Mouse (Mus musculus) lung, postnatal 0 days (tissue): Measurements from ENCODE around the gene Smap1. TPM values are rescaled to one million over a fixed set of nuclear protein-coding genes. Genes with fewer than 3 reads are reported as not detected.

Source experiments
- ATAC-seq: fragments of 200-750 bp; cut with Nextera tagmentation; 2 replicates; pipeline ENCODE4 v1.8.0; 2017; ENCODE audit warnings: moderate library complexity
- DNase-seq: peaks from one replicate; pipeline ENCODE4 v3.0.0-alpha.2; 2016; ENCODE audit warnings: low spot score
- H3K27ac ChIP-seq: fragments of 300-500 bp; sonication (generic); 2 replicates; pipeline ENCODE4 v1.5.1; 2014; ENCODE audit warnings: antibody characterized with exemption, mild to moderate bottlenecking, low read length, mixed read lengths
- H3K27me3 ChIP-seq: fragments of 300-500 bp; sonication (generic); replicated peaks from 2 replicates; pipeline ENCODE4 v1.6.1; 2014; ENCODE audit warnings: low read length, mixed read lengths; ENCODE audit not compliant: insufficient read depth
- H3K36me3 ChIP-seq: fragments of 300-500 bp; sonication (generic); 2 replicates; pipeline ENCODE4 v1.6.1; 2014; ENCODE audit warnings: low read length, mixed read lengths; ENCODE audit not compliant: insufficient read depth
- H3K4me1 ChIP-seq: fragments of 300-500 bp; sonication (generic); 2 replicates; pipeline ENCODE4 v1.6.1; 2014; ENCODE audit warnings: antibody characterized with exemption, low read depth, low read length, mixed read lengths; ENCODE audit not compliant: insufficient read depth
- H3K4me2 ChIP-seq: fragments of 300-500 bp; sonication (generic); replicated peaks from 2 replicates; pipeline ENCODE4 v1.6.1; 2014; ENCODE audit warnings: low read depth, mild to moderate bottlenecking, low read length, moderate library complexity, mixed read lengths
- H3K4me3 ChIP-seq: fragments of 300-500 bp; sonication (generic); 2 replicates; pipeline ENCODE4 v1.5.1; 2014; ENCODE audit warnings: low read depth, low read length
- H3K9ac ChIP-seq: fragments of 300-500 bp; sonication (generic); replicated peaks from 2 replicates; pipeline ENCODE4 v1.6.1; 2014; ENCODE audit warnings: low read depth, mild to moderate bottlenecking
- H3K9me3 ChIP-seq: fragments of 300-500 bp; sonication (generic); 2 replicates; pipeline ENCODE4 v1.6.1; 2016; ENCODE audit warnings: low read length, mixed read lengths
- CTCF ChIP-seq: IDR thresholded peaks from 2 replicates; pipeline ENCODE4 v1.5.1; 2016; ENCODE audit warnings: antibody characterized with exemption, mild to moderate bottlenecking
- EP300 ChIP-seq: IDR thresholded peaks from 2 replicates; pipeline ENCODE4 v1.6.1; 2016; ENCODE audit warnings: antibody characterized with exemption, mild to moderate bottlenecking, control low read depth
- WGBS: fragments of 180-500 bp; shearing (Covaris S2); extraction: QIAGEN DNeasy Blood & Tissue Kit; methylation state at CpG from one replicate; pipeline ENCODE4 v1.1.7; 2014; 5-methylcytosine and 5-hydroxymethylcytosine counted together
- polyA plus RNA-seq: library from polyadenylated mRNA; unstranded; fragments of >200 nt; fragmentation: Nextera tagmentation; extraction: Ambion mirVana; gene quantifications from 2 replicates; pipeline ENCODE4 v1.2.1, GENCODE M21; 2015

Gene Smap1
- polyA plus RNA-seq, 1 experiment from 2014 or later = 55.1 TPM

GRCm38 (mm10) chr1:23834246-23834645 is 87.9 kb downstream of the Smap1 start:
- Histone ChIP-seq H3K4me2 (no peak overlapping the region), H3K36me3 (no peaks in the 10 kb centered on the region), H3K4me1 (no peaks in the 10 kb centered on the region), H3K27me3 (no peaks in the 10 kb centered on the region), H3K27ac (no peak overlapping the region), H3K9me3 (no peaks in the 10 kb centered on the region), H3K9ac (no peak overlapping the region), H3K4me3 (no peak overlapping the region)
- TF ChIP-seq CTCF (no peak), EP300 (no peak)
- WGBS = 71% methylated on average over 7 of the region's 7 CpGs
- ATAC-seq (no peak), DNase-seq (no peak)

DNA sequence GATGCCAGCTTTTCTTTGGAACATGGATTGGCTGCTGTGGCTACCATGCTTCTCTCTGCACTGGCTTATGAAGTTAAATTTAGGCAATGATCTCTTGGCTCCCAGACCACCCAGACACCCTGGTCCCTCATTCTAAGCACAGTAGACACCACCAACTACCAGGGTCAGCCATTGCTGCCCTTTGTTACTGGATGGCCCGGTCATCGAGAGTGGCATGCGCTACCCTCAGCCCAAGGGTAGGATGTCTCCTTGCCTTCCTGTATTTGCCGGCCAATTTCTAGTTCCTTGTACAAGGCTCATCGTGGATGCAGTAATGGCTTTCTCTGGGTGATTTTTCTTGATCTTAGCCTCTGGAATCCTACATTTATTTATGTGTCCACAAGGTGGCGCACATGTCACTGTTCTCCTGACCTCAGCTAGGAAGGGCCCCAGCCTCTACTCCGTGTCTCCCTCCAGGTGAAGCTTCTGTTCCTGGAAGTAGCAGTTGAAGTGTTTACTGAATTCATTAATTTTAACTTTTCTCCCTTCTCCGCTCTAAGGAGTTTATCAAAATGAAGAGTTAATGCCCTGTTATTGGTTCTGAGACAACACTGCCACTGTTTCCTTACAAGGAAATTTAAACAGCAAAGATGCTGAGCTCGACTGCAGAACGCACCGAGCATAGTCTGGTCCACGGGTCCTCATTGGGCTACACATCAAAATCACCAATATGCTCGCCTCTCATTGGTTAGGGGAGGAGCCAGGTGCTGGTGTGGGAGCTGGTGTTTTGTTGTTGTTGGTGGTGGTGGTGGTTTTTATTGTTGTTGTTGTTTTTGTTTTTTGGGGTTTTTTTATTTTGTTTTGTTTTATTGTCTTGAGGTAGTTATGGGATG is 95.0 kb downstream of the Smap1 start:
- Histone ChIP-seq H3K27me3 (no peaks in the 10 kb centered on the region), H3K4me3 (no peak overlapping the region), H3K9ac (no peak overlapping the region), H3K36me3 (no peaks in the 10 kb centered on the region), H3K27ac (no peak overlapping the region), H3K4me1 (no peaks in the 10 kb centered on the region), H3K4me2 (no peak overlapping the region), H3K9me3 (no peaks in the 10 kb centered on the region)
- WGBS = 30% methylated on average over 13 of the region's 13 CpGs
- peak; percentile 84 for TF ChIP-seq CTCF
- TF ChIP-seq EP300 = no peak
- ATAC-seq (peak; percentile 58), DNase-seq (peak; percentile 68)

- no peak overlapping the region for H3K4me2 ChIP-seq
- no peaks in the 10 kb centered on the region for H3K27me3 ChIP-seq
- no peaks in the 10 kb centered on the region for H3K4me1 ChIP-seq
- no peaks in the 10 kb centered on the region for H3K9me3 ChIP-seq
- no peak overlapping the region for H3K9ac ChIP-seq
- H3K27ac ChIP-seq = no peak overlapping the region
- ATAC-seq = no peak
- DNase-seq = no peak
- no peak overlapping the region for H3K4me3 ChIP-seq
- no peak for TF ChIP-seq EP300
- no peak for TF ChIP-seq CTCF
- WGBS = 65% methylated on average over 5 of the region's 5 CpGs
- no peaks in the 10 kb centered on the region for H3K36me3 ChIP-seq
Observed at GRCm38 (mm10) chr1:23821615-23822014, 100.5 kb downstream of the Smap1 start.

DNA sequence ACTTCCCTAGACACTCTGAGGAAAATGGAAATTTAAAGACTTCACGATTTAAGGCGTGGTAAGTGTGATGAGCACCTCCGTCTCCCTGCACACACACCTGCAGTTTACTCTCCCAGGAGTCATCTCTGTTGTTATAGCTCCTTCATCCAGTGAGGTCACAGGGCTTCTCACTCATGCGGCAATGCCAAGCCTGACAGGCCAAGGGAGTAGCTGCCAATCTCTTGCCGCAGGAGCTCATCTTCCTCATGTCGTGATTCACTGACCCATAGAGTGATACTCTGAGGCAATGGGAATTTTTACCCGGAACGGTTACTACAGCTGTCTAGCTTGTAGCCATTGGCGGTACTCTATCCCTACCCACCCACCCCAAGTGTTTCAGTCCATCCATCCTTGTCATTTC is 123.8 kb downstream of the Smap1 start:
- Histone ChIP-seq H3K4me2 (no peak overlapping the region), H3K36me3 (no peaks in the 10 kb centered on the region), H3K27me3 (no peaks in the 10 kb centered on the region), H3K9me3 (no peaks in the 10 kb centered on the region), H3K9ac (no peak overlapping the region), H3K27ac (no peak overlapping the region), H3K4me1 (no peaks in the 10 kb centered on the region), H3K4me3 (no peak overlapping the region)
- TF ChIP-seq EP300 (no peak), CTCF (no peak)
- WGBS = 87% methylated on average over 9 of the region's 9 CpGs
- DNase-seq (no peak), ATAC-seq (no peak)

Other genes with a start within 250 kb of the Smap1 start
- gene B3gat2, start 160.6 kb downstream of the Smap1 start, polyA plus RNA-seq = 0.24 and 0.31 TPM in 2 replicates
- 80.7 and 84.3 TPM in 2 replicates for gene Sdhaf4, start 83.3 kb upstream of the Smap1 start, polyA plus RNA-seq
- 15.2 and 16.6 TPM in 2 replicates for gene Fam135a, start 178.0 kb upstream of the Smap1 start, polyA plus RNA-seq